Mouse (Mus musculus) brain, embryonic 14.5 days (tissue): Measurements from ENCODE around the gene Il17rc.

Experiments used
- CTCF ChIP-seq: fragments of 200-500 bp; IDR thresholded peaks from 2 replicates; pipeline ENCODE4 v1.5.1; 2012; ENCODE audit warnings: inconsistent platforms, mild to moderate bottlenecking, moderate library complexity, borderline replicate concordance; ENCODE audit not compliant: insufficient read depth, insufficient read length; ENCODE audit errors: extremely low read depth
- POLR2A ChIP-seq: fragments of 200-500 bp; IDR thresholded peaks from 2 replicates; pipeline ENCODE4 v1.6.1; 2012; ENCODE audit warnings: mild to moderate bottlenecking, inconsistent platforms, borderline replicate concordance; ENCODE audit not compliant: poor library complexity, insufficient read depth, insufficient read length, severe bottlenecking; ENCODE audit errors: extremely low read depth

- TF ChIP-seq CTCF, result peak; percentile 33; the same call in 1 of the 2 replicates
- TF ChIP-seq POLR2A, result no peak
These were observed 5.6 kb upstream of the Il17rc start for GRCm38 (mm10) chr6:113465602-113466001.
